Mouse (Mus musculus) telencephalon, adult 2 months (tissue): ENCODE data around the gene Gm28230.

Source experiments
- DNase-seq: peaks from one replicate; pipeline ENCODE4 v3.0.0-alpha.2; 2011; ENCODE audit warnings: low read depth, low spot score

Gm28230 gene

GRCm38 (mm10) chr2:74691022-74691951, 35.2 kb upstream of the Gm28230 start, which contains the start of gene Hoxd10:
TSS of gene Hoxd10 (plus strand) at chr2:74691924.
- no peak for DNase-seq

GRCm38 (mm10) chr2:74691995-74692807, 34.3 kb upstream of the Gm28230 start:
- no peak for DNase-seq

GRCm38 (mm10) chr2:74692808-74693431, 33.6 kb upstream of the Gm28230 start:
- DNase-seq = no peak

- DNase-seq = no peak
Measured at GRCm38 (mm10) chr2:74693432-74693827, 33.1 kb upstream of the Gm28230 start.

- no peak for DNase-seq
Measured at GRCm38 (mm10) chr2:74694066-74694465, 32.5 kb upstream of the Gm28230 start.

GRCm38 (mm10) chr2:74695383-74695782, 31.1 kb upstream of the Gm28230 start:
- DNase-seq = no peak

GRCm38 (mm10) chr2:74695813-74696430, 30.6 kb upstream of the Gm28230 start:
- no peak for DNase-seq

GRCm38 (mm10) chr2:74696442-74697335, 29.8 kb upstream of the Gm28230 start:
- DNase-seq = no peak

- DNase-seq = no peak
Measured at GRCm38 (mm10) chr2:74697567-74698121, 28.9 kb upstream of the Gm28230 start, which contains the start of gene Hoxd9. TSS of gene Hoxd9 (plus strand) at chr2:74697727.

- DNase-seq = no peak
Measured at GRCm38 (mm10) chr2:74698201-74699052, 28.1 kb upstream of the Gm28230 start.

GRCm38 (mm10) chr2:74699053-74699430, 27.5 kb upstream of the Gm28230 start:
- DNase-seq = no peak

- no peak for DNase-seq
Measured at GRCm38 (mm10) chr2:74699664-74700545, 26.6 kb upstream of the Gm28230 start.

GRCm38 (mm10) chr2:74700546-74701112, 25.9 kb upstream of the Gm28230 start:
- no peak for DNase-seq

- peak; percentile 49 for DNase-seq
Measured at GRCm38 (mm10) chr2:74701949-74702819, 24.3 kb upstream of the Gm28230 start.

- no peak for DNase-seq
Measured at GRCm38 (mm10) chr2:74702820-74703219, 23.7 kb upstream of the Gm28230 start.

GRCm38 (mm10) chr2:74703317-74703716, 23.2 kb upstream of the Gm28230 start:
- DNase-seq = no peak
